Mouse (Mus musculus) C2C12 (cell line): ENCODE data around the gene Mlkl.

Experiments
- CTCF ChIP-seq: IDR thresholded peaks from one replicate; pipeline ENCODE4 v1.5.1; 2011; ENCODE audit not compliant: control insufficient read depth, insufficient read depth, insufficient read length
- MYOG ChIP-seq: IDR thresholded peaks from one replicate; pipeline ENCODE4 v1.6.1; 2011; ENCODE audit not compliant: control insufficient read depth, insufficient read length; ENCODE audit errors: extremely low read depth
- USF1 ChIP-seq: IDR thresholded peaks from one replicate; pipeline ENCODE4 v1.6.1; 2011; ENCODE audit warnings: low read depth, mild to moderate bottlenecking, control low read depth, moderate library complexity

GRCm38 (mm10) chr8:111305031-111305730 is 32.8 kb downstream of the Mlkl start:
- TF ChIP-seq CTCF, result no peak
- TF ChIP-seq MYOG, result no peak
- TF ChIP-seq USF1, result no peak
